Mouse (Mus musculus) monocyte, adult 5-6 weeks (primary cell): ENCODE results near the gene Pnldc1. TPM values are rescaled to one million over a fixed set of nuclear protein-coding genes. Genes with fewer than 3 reads are reported as not detected.
"Not testable (repeated sequence)": the region's sequence is repeated elsewhere in the genome, so short reads cannot be mapped to it uniquely, and the experiment has no call there.

ENCODE experiments used
- ATAC-seq: fragments of 153-309, 156-312 bp; replicated peaks from 2 replicates; pipeline ENCODE4 v1.8.0; 2017; ENCODE audit warnings: mild to moderate bottlenecking; ENCODE audit not compliant: low TSS enrichment, insufficient number of reproducible peaks, severe bottlenecking, poor library complexity, low FRiP score
- total RNA-seq: library from RNA; stranded (forward); fragments of 200-1000, 200-491, 200-594 nt; gene quantifications from 3 replicates; pipeline ENCODE4 v1.2.3, GENCODE M21; 2017

Gene Pnldc1
- total RNA-seq, 1 experiment from 2014 or later, result not detected

DNA sequence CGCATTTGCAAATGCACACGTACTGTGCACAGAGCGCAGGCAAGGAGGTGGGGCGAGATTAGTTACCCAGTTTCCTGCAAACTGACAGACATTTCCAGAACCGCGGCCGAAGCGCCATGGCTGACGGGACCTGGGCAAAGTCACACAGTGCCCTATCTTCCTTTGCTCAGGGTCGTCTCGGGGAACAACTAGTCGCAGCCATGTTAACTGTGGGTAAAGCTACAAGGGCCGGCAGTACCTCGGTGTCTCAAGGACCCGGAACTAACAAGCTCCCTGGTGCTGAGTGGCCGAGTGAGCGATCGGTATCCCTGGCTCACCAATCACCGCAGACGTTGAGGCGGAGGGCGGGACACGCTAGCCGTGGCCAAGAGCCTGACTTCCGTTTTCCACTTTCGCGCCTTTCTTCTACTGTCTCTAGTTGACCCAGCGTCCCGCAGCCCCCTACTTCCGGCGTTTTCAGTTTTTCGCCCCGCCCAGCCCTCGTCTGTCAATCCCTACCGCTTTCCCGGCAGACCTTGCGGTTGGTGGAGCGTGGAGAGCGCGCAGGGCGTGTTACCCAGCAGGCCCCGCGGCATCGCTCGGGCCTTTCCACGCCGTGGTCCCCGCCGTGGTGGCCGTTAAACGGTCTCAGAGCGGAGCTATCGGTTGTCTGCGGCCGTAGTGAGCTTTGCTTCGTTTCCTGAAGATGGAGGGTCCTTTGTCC, 6.0 kb upstream of the Pnldc1 start, which contains the start of gene Mrpl18:
Gene Mrpl18 (minus strand): TSS at position 465 of the 703 bp plus-strand sequence.
- peak; percentile 98 for ATAC-seq

DNA sequence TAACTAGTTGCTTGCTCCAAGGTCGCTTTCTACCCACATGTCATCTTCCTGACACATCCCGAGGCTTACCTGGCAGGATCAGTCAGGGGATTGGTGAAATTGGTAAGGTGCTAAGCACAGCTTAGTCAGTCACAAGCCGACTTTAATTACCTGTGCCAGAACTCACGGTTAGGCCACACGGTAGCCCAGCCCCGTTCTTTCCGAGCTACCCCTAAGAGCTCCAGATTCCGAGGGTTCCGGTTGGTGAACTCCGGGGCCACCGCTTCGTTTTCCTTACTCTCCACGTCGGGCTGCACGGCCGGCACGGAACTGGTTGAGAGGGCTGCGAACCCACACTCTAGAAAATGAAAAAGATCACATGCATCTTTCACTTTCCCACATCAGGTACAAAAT, 5.5 kb upstream of the Pnldc1 start, which contains the start of gene Tcp1:
Gene Tcp1 (plus strand): TSS at position 214 of the 393 bp plus-strand sequence.
- no peak for ATAC-seq

DNA sequence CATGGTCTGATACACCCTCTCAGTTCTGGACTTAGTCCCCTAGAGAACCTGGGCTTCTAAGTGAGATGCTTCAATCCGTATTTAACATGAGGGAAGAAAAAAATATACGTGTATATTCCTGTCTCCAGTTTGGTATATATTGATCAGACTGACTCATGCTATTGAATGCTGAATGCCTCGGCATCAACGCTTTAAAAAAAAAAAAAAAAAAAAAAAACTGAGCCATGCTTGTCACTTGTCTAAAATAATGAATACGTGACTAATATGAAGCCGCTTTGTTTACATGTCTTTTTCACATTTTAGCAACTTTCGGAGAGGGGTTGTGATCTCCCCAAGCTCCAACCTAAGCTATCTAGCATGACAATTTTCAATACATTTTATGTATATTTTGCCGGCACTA, 361 bp upstream of the Pnldc1 start:
- ATAC-seq, result no peak

DNA sequence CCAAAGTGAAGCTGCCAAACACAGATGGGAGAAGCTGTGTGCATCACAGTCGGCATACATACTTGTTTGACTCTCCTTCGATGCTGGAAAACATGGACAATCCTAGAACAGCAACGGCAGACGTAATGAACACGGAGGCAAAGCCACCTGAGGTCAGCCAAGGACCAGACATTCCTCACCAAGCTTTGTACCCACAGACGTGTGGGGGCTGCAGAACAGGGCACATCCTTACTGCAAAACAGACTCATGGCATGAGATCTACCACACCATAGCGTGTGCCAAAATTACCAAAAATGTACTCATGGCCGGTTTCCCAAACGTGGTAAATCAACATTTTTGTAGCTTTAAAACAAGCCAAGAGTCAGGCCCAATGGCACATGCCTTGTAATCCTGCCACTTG, 3.6 kb downstream of the Pnldc1 start:
- ATAC-seq, result no peak

DNA sequence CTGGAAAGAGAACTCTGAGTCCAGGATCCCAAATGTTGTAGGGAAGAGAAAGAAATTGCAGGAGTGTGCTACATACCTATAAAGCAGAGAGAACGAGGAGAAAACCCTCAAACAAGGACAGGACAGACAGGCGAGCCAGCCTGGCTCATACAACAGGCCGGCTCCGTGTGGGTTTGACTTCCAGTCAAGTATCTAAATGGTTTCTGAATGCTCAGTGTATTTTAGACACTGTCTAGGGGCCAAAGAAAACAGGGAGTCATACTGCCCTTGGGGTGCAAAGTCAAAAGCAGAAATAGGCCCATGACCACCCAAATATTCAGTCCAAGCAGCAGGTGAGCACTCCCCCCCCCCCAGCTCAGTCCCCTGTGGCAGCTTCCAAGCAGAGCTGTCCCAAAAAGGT, 4.2 kb downstream of the Pnldc1 start:
- ATAC-seq, result no peak

DNA sequence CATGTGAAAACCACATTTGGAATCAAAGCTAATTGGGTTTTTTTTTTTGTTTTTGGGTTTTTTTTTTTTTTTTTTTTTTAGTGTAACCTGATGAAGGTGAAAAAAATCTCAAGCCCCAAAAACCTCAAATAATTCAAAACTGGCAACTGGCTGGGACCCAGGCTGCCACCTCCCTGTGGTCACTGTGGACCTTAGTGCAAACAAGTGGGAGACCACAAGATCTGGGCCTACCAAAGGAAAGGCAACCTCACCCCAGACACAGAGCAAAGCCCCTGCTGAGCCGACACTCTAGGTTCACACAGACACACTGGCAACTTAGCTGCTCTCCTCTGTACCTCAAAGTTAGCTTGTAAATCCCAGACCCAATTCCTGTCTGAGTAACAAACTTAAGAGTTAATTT, 5.7 kb downstream of the Pnldc1 start:
- no peak for ATAC-seq

DNA sequence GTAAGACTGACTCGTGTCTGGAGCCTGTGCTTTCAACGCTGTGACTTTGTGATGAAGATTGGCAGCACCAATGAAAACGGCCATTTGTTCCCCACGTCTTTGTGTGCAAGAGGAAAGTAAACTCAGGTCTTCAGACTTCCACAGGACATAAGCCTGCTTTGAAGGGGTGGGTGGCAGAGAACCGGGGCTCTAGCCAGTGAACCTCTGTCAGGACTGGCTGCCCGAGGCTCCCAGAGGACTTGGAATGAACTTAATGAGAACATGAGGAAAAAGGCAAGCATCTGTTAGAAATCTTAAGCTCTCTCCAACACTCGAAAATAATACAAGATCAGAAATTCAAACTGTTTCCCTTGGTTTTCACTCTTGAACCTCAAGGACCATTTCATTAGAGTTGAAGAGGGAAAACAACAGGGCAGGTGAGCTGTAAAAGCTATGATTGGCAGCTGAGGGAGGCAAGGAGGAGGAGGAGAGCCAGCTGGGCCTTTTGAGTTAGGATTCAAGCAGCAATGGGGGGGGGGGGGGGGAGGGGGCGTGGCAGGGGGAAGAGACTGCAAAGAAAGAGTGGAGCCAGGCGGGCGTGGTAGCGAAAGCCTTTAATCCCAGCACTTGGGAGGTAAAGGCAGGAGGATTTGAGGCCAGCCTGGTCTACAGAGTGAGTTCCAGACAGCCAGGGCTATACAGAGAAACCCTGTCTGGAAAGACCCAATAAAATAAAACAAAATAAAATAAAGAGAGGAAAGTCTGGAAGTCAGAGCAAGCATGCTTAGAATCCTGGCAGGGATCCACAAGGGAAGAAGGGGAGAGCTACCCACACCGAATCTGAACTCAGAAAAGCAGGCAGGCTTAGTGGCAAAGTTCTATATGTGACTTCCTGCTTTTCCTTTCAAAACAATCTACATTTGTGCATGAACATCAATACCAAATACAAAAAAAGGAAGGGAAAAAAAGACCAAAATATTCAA, 6.4 kb downstream of the Pnldc1 start:
- ATAC-seq, result no peak

DNA sequence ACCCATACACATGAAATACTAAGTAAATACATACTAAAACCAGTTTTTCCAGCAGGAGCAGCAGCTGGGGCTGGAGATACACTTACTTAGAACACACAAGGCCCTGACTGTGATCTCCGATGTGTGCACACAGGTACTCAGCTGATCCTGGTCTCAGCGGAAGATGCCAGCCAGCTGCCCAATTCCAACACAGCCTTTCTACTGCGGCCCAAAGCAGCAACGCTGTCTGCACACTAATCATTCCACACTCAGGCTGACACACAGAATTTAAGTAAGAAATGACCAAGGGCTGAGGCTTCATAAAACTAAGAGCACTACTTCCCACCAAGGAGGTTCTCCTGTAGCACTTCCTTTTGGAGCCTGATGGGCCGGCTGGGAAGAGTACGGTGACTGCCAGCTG, 7.7 kb downstream of the Pnldc1 start:
- no peak for ATAC-seq

DNA sequence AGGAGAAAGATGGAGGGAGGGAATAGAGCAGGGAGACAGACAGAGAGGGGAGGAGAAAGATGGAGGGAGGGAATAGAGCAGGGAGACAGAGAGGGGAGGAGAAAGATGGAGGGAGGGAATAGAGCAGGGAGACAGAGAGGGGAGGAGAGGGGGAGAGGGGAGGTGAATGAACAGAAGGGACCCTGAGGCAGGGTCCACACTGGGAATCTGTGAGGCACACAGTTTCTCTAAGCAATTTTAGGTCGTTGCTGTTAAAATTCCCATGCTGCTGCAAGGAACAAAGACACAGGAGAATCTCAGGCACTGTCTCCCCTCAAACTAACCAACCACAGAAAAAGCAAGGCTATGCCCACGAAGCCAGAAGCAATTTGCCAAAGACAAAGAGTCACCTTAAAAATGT, 11.4 kb downstream of the Pnldc1 start:
- not testable (repeated sequence) for ATAC-seq

DNA sequence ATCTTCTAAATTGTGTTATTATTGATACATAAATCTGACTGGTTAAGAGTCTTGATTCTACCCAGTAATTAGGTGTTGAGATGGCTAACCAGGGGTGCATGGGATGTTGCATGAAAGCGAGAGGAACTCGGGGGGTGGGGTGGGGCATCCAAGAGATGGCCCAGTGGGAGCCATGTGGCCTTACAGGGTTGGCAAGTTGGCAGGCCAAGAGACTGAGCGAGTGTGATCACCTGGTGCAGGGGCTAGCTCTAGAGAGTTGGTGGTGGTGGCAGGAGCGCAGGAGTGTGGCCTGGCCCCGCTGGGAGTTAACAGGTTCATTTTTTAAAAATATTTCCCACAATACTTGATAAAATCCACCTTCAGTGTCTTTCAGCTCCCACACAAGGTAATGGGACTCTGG, 12.4 kb downstream of the Pnldc1 start:
- no peak for ATAC-seq

DNA sequence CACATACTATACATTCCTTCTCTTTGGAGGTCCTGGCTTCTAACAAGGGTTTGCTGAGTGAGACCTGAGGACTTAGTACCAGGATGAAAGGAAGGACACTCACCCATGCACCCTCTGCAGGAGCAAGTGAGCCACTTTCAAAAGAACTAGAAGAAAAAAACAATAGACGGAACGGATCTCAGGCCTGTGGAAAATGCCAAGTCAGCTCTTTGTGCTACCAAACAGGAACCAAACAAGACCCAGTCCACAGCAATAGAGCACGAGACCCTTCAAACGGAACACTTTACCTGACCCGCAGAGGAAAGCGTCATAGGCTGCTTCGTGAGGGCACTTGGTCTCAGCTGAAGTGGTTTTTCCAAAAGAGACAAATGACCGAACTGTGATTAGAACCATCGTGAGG, 18.0 kb downstream of the Pnldc1 start:
- ATAC-seq, result no peak

DNA sequence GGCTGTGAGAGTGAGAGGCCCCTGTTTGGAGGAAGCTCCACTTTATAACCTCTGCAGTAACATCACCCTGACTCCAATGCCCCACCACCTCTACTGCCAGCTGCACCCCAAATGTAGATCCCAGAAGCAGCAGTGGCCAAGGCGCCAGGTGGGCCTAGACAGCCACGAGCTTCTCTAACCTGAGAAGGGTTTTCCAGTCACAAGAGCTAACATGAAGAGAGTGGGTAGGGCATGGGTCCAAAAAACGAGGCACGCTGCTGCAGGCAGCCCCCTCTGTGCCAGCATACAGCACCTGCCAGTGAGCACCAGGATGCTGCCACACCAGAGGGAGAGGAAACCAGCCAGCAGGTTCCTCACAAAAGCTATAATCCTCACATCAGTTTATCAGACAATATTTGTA, 19.0 kb downstream of the Pnldc1 start:
- ATAC-seq, result no peak

DNA sequence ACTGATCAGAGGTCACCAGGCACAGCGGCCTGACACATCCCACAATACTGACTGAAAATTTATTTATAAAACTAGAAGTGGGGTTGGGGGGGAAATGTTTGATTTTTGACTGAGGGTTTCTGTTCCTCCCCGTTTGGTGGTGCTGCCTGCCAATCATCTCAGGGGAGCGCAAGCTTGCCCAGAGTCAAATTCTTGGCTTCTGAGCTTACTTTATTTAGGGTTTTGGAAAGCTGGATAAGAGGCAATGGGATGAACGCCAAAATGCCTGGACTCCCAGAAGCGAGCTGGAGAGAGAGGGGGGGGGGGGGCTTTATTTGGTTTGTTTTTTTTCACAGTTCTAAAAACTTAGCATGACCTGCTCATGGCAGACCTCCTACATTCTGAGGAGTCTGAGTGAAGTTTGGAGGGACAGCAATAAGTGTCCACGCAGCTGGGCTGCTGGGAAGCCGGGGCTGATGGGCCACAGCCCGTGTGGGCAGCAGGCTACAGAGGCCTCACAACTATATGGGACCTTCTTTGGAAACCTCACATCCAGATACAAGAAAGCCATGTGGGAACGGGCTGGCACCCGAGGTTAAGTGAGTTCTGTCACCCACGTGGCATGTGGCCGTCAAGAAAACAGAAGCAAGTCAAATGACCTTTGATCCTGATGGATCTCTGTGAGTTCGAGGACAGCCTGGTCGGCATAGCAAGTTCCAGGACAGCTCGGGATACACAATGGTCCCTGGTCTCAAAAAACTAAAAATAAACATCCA, 22.8 kb downstream of the Pnldc1 start:
- ATAC-seq, result no peak

DNA sequence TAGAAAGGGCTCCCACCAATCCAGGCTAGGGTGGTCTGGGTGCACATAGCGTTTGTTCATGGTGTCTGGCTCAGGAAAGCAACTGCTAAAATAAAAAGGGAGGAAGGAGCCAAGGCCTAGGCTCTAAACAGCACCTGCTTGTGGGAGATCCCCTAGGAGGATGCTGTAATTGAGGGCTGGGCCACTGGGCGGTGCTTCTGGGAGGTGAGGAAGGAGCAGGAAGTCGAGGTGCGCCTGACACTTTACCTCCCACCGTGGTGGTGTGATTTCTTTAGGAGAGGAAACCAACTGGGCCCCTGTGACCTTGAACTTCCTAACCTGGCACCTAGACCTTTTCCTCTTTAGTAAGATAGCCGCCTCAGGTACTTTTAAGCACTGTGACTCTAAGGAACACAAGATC, 23.4 kb downstream of the Pnldc1 start:
- no peak for ATAC-seq

DNA sequence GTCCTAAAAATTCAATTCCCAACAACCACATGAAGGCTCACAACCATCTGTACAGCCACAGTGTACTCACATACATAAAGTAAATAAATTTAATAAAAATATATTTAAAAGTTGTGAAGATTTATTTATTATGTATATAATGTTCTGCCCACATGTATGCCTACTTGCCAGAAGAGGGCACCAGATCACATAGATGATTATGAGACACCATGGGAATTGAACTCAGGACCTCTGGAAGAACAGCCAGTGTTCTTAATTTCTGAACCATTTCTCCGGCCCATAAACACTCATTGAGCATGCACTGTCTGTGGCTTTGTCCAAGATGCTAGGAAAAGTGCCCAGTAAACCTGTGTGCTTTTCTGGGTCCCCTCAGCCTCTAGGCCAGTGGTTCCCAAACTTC, 28.8 kb downstream of the Pnldc1 start:
- no peak for ATAC-seq

DNA sequence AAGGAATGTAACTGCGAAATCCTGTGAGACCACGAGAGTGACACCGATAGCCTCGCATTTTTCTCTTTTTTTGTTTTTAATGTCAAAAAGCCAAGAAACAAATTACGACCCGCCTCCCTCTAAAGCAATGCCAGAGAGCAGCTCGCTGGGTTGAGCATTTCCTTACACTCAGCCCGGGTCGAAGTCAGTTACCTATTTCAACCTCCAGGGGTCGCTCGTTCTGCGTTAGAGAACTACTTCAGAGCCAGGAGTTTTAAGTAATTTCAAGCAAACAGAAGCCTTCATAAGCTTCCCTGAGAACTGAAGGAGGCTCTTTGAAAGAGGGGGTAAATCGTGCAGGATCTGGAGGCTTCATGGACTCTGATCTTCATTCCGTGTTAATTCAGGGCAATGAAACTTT, 29.9 kb downstream of the Pnldc1 start:
- ATAC-seq, result 0 out of 2 replicates have a peak, but pooled peaks have one; percentile 54

DNA sequence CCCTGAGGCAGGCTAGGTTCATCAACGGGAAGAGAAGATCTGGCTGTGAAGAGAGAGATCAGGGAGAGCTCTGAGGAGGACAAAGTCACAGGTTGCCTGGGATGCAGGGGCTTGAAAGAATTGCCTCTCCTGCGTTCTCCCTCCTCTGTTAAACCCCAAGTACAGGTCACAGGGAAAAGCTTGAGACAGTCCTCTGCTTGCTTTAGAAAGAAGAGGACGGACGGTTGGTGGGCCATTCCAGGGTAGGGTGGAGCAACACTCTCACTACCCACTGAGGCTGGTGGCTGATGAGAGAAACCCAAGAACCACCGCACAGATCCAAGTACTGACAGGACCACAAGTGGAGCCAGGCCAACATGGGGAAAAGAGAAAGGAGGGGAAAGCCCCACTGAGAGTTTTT, 34.3 kb downstream of the Pnldc1 start, which contains the start of gene Mrgprh:
Gene Mrgprh (plus strand): TSS at position 301 of the 400 bp plus-strand sequence.
- no peak for ATAC-seq

DNA sequence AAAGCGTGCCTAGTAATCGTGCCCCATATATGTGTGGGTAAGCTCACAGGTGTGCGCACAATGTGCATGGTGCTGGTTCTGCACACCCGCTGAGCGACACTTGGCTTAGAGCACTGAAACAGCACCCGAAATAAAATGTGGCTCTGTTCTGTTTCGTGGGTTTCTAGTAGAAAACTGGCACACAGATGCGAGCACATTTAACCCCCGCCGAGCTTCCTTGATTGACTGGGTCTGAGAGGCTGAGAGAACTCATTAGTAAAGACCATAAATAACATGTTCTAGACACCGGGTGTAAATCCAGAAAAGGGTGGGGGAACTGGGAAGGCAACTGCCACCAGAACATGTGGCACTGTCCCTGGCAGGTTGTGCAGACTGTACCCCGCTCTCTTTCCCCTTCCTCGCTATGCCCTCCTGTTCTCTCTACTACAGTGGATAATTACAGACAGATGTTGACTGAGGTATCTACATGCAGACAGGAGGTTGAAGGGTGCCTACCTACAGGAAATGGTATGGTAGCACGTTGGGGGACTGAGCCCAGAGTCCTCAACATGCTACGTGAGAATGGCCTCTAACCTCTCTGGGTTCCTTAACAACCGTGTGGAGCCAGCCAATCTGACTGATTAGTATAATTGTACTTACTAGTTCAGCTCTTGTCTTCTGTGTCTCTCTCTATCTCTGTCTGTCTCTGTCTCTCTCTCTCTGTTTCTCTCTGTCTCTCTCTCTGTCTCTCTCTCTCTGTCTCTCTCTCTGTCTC, 37.6 kb downstream of the Pnldc1 start:
- no peak for ATAC-seq
